Comparison of ENCODE assay signal across 11 mouse cellular contexts in the genomic region with DNA sequence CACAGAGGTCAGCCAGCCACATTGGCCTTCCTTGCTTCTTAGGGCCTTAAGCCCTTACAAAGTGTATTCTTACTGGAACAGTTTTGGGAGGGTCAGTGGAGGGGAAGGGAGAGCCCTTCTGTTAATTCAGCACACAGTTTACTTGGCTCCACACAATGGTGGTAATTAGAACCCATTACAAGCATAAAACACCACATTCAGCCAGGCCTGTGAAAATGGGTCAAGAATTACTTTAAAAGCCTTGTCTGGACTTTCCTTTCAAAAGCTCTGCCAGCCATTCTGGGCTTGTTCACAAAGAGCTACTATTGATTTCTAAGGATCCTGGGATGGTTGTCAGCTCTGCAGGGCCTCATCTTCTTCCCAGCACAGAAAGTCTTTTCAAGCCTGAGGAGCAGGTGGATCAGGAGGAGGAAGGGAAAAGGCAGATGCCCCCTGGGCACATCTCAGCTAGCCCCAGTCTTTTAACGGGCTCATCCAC.
DNase-seq lines count a peak whose midpoint lies in the region; ATAC-seq lines count a peak whose summit lies in the region.
"Had no signal": no experiment of that assay in that cellular context is flagged by ENCODE, and none has a peak within 500 bp of the region (broad histone marks: within the 10 kb centered on the region; RNA-seq: fewer than 3 reads in every experiment).

No protein-coding gene starts in this region.

- peak; percentile 56 for ATAC-seq in frontal cortex, adult (ENCODE audit: low TSS enrichment)

- DNase-seq in frontal cortex, postnatal 25 days (ENCODE audit: low spot score in 2 of 2) = no peak
- peak; percentile 30 for DNase-seq in left cerebral cortex, adult 11 months (ENCODE audit: low spot score)
- no peak for DNase-seq in left cerebral cortex, postnatal 4 days
- peak; percentile 34 for DNase-seq in right cerebral cortex, adult 18-20 months
- DNase-seq in right cerebral cortex, postnatal 36 days (ENCODE audit: low spot score in 2 of 2) = no peak
- no peak for DNase-seq in spleen, postnatal 10 days (ENCODE audit: low spot score in 2 of 2)
- DNase-seq: adrenal gland, adult 8-10 months; cerebellum, postnatal 36 days; gastrocnemius, postnatal 36 days; kidney, adult 8-10 months had no signal

- intact Hi-C loops in left cerebral cortex, postnatal 4 days (cut with DNase I) = no loop called here

Comparison
In these comparisons a context has a peak if more than half of its experiments do, and no peak if none do; other contexts are left out.
1. DNase-seq: peak in left cerebral cortex, adult 11 months (single experiment) and right cerebral cortex, adult 18-20 months (single experiment); none in frontal cortex, postnatal 25 days (0 of 2), left cerebral cortex, postnatal 4 days (single experiment), right cerebral cortex, postnatal 36 days (0 of 2) and spleen, postnatal 10 days (0 of 2).